Mouse (Mus musculus) spleen, adult 2 months (tissue): Measurements from ENCODE around the gene Grik3. TPM values are rescaled to one million over a fixed set of nuclear protein-coding genes. Genes with fewer than 3 reads are reported as not detected.

Source experiments
- DNase-seq, 2 experiments: peaks; one replicate each; pipeline versions ENCODE4 v3.0.0 to v3.0.0-alpha.2; 2012 to 2021; ENCODE audit warnings: low spot score in 2 of 2, low read depth in 1 of 2
- H3K27ac ChIP-seq: fragments of 200-500 bp; 2 replicates; pipeline ENCODE4 v1.5.1; 2012; ENCODE audit warnings: low read length, inconsistent platforms; ENCODE audit not compliant: insufficient read depth
- H3K27me3 ChIP-seq: fragments of 200-500 bp; 2 replicates; pipeline ENCODE4 v1.6.1; 2012; ENCODE audit warnings: mild to moderate bottlenecking, moderate library complexity, low read length, inconsistent platforms; ENCODE audit not compliant: control insufficient read depth, insufficient read depth
- H3K36me3 ChIP-seq: fragments of 200-500 bp; 2 replicates; pipeline ENCODE4 v1.6.1; 2012; ENCODE audit warnings: mild to moderate bottlenecking, low read length, inconsistent platforms; ENCODE audit not compliant: control insufficient read depth, insufficient read depth
- H3K4me1 ChIP-seq: fragments of 200-500 bp; 2 replicates; pipeline ENCODE4 v1.6.1; 2011; ENCODE audit warnings: inconsistent platforms; ENCODE audit not compliant: control insufficient read depth, insufficient read depth, insufficient read length
- H3K4me3 ChIP-seq: fragments of 200-500 bp; 2 replicates; pipeline ENCODE4 v1.5.1; 2011; ENCODE audit warnings: mild to moderate bottlenecking, inconsistent platforms; ENCODE audit not compliant: insufficient read depth, insufficient read length; ENCODE audit errors: extremely low read depth
- CTCF ChIP-seq: fragments of 200-500 bp; IDR thresholded peaks from 2 replicates; pipeline ENCODE4 v1.5.1; 2011; ENCODE audit warnings: mild to moderate bottlenecking, inconsistent platforms; ENCODE audit not compliant: insufficient read depth, insufficient read length, insufficient replicate concordance; ENCODE audit errors: extremely low read depth
- POLR2A ChIP-seq: fragments of 200-500 bp; IDR thresholded peaks from 2 replicates; pipeline ENCODE4 v1.6.1; 2011; ENCODE audit warnings: low read depth, low read length, inconsistent platforms
- WGBS: fragments of 180-500 bp; shearing (Covaris S2); methylation state at CpG from one replicate; pipeline ENCODE4 v1.1.7; 2018; 5-methylcytosine and 5-hydroxymethylcytosine counted together
- polyA plus RNA-seq: library from polyadenylated mRNA; depleted of rRNA; stranded (reverse); fragments of >200 nt; gene quantifications from 2 replicates; pipeline ENCODE4 v1.2.3, GENCODE M21; 2012

Gene Grik3
- polyA plus RNA-seq, 1 experiment, result 0.04 TPM

GRCm38 (mm10) chr4:125618524-125619320 is 128.2 kb downstream of the Grik3 start:
- WGBS, result 81% methylated on average over 8 of the region's 8 CpGs
- Histone ChIP-seq H3K4me3 (no peak overlapping the region), H3K27ac (no peak overlapping the region), H3K4me1 (no peaks in the 10 kb centered on the region), H3K36me3 (no peaks in the 10 kb centered on the region), H3K27me3 (no peaks in the 10 kb centered on the region)
- TF ChIP-seq CTCF (no peak), POLR2A (no peak)
- no peak for DNase-seq

- no peak overlapping the region for H3K27ac ChIP-seq
- 86% methylated on average over 9 of the region's 9 CpGs for WGBS
- DNase-seq, result no peak
- H3K4me3 ChIP-seq, result no peak overlapping the region
- TF ChIP-seq CTCF, result no peak
- no peak for TF ChIP-seq POLR2A
- H3K4me1 ChIP-seq, result no peaks in the 10 kb centered on the region
- H3K36me3 ChIP-seq, result no peaks in the 10 kb centered on the region
- H3K27me3 ChIP-seq, result no peaks in the 10 kb centered on the region
These were observed 134.6 kb downstream of the Grik3 start for GRCm38 (mm10) chr4:125624885-125625678.

GRCm38 (mm10) chr4:125629544-125629943 is 139.0 kb downstream of the Grik3 start:
- Histone ChIP-seq H3K27me3 (no peaks in the 10 kb centered on the region), H3K36me3 (no peaks in the 10 kb centered on the region), H3K4me1 (no peaks in the 10 kb centered on the region), H3K4me3 (no peak overlapping the region), H3K27ac (no peak overlapping the region)
- no peak for DNase-seq
- no peak for TF ChIP-seq POLR2A
- no peak for TF ChIP-seq CTCF
- WGBS, result 74% methylated on average over 4 of the region's 4 CpGs

GRCm38 (mm10) chr4:125635037-125635436 is 144.5 kb downstream of the Grik3 start:
- H3K27ac ChIP-seq, result no peak overlapping the region
- TF ChIP-seq POLR2A (no peak), CTCF (no peak)
- no peak overlapping the region for H3K4me3 ChIP-seq
- H3K4me1 ChIP-seq, result no peaks in the 10 kb centered on the region
- no peaks in the 10 kb centered on the region for H3K27me3 ChIP-seq
- WGBS, result 78% methylated on average over 11 of the region's 11 CpGs
- no peak for DNase-seq
- H3K36me3 ChIP-seq, result no peaks in the 10 kb centered on the region

- Histone ChIP-seq H3K4me3 (no peak overlapping the region), H3K27ac (no peak overlapping the region), H3K4me1 (no peaks in the 10 kb centered on the region), H3K36me3 (no peaks in the 10 kb centered on the region), H3K27me3 (no peaks in the 10 kb centered on the region)
- no peak for DNase-seq
- TF ChIP-seq POLR2A, result no peak
- TF ChIP-seq CTCF, result no peak
- 81% methylated on average over 13 of the region's 13 CpGs for WGBS
These were observed 146.3 kb downstream of the Grik3 start for GRCm38 (mm10) chr4:125636616-125637304.

- no peaks in the 10 kb centered on the region for H3K4me1 ChIP-seq
- no peak for DNase-seq
- H3K27me3 ChIP-seq, result no peaks in the 10 kb centered on the region
- WGBS, result 87% methylated on average over 13 of the region's 13 CpGs
- no peak overlapping the region for H3K4me3 ChIP-seq
- TF ChIP-seq POLR2A (no peak), CTCF (no peak)
- no peak overlapping the region for H3K27ac ChIP-seq
- no peaks in the 10 kb centered on the region for H3K36me3 ChIP-seq
These were observed 146.9 kb downstream of the Grik3 start for GRCm38 (mm10) chr4:125637364-125637763.
